Mouse (Mus musculus) megakaryocyte, embryonic 14.5 days (primary cell): ENCODE results near the gene Zbtb16.

Experiments
- FLI1 ChIP-seq: IDR thresholded peaks from 2 replicates; pipeline ENCODE4 v1.6.1; 2012; ENCODE audit warnings: low read length, inconsistent platforms, mixed read lengths
- GATA1 ChIP-seq: IDR thresholded peaks from 3 replicates; pipeline ENCODE4 v1.6.1; 2012; ENCODE audit warnings: mixed read lengths, low read length, inconsistent platforms, borderline replicate concordance

DNA sequence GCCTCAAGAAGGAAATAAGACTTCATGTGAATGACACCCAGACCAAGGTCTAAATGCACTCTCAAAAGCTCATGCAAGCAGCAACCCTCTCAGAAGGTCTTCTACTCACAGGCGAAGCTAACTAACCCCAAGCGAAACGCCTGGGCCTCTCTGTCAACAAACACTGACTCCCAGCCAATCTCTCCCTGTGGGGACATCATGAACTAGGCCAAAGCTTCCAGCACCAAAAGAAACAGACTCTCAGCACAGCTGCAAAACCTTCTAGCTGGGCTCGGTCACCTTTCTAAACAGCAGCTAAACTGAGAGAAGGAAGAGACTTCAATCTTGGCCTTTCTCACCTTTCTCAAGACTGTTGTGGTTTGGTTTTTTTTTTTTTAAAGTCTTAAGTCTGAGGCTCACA lies 86.9 kb downstream of the Zbtb16 start:
- TF ChIP-seq GATA1 (no peak), FLI1 (no peak)
